Mouse (Mus musculus) intestine, embryonic 16.5 days (tissue): ENCODE results near the gene Ankrd34c. TPM values are rescaled to one million over a fixed set of nuclear protein-coding genes. Genes with fewer than 3 reads are reported as not detected.

Experiments used
- ATAC-seq: fragments of 200-750 bp; cut with Nextera tagmentation; 2 replicates; pipeline ENCODE4 v1.8.0; 2017; ENCODE audit warnings: moderate TSS enrichment, moderate library complexity
- H3K27ac ChIP-seq: fragments of 300-500 bp; sonication (generic); 2 replicates; pipeline ENCODE4 v1.5.1; 2014; ENCODE audit warnings: mild to moderate bottlenecking, low read length
- H3K27me3 ChIP-seq: fragments of 300-500 bp; sonication (generic); replicated peaks from 2 replicates; pipeline ENCODE4 v1.6.1; 2014; ENCODE audit warnings: low read length, control low read depth, mixed read lengths; ENCODE audit not compliant: control insufficient read depth, insufficient read depth
- H3K36me3 ChIP-seq: fragments of 300-500 bp; sonication (generic); 2 replicates; pipeline ENCODE4 v1.6.1; 2014; ENCODE audit warnings: low read length, control low read depth; ENCODE audit not compliant: control insufficient read depth, insufficient read depth
- H3K4me1 ChIP-seq: fragments of 300-500 bp; sonication (generic); 2 replicates; pipeline ENCODE4 v1.6.1; 2014; ENCODE audit warnings: low read length, control low read depth, mixed read lengths; ENCODE audit not compliant: control insufficient read depth, insufficient read depth
- H3K4me2 ChIP-seq: fragments of 300-500 bp; sonication (generic); 2 replicates; pipeline ENCODE4 v1.6.1; 2014; ENCODE audit warnings: low read depth, low read length, control low read depth
- H3K4me3 ChIP-seq: fragments of 300-500 bp; sonication (generic); 2 replicates; pipeline ENCODE4 v1.5.1; 2014; ENCODE audit warnings: mild to moderate bottlenecking, low read length
- H3K9ac ChIP-seq: fragments of 300-500 bp; sonication (generic); 2 replicates; pipeline ENCODE4 v1.6.1; 2014; ENCODE audit warnings: low read depth, low read length
- H3K9me3 ChIP-seq: fragments of 300-500 bp; sonication (generic); 2 replicates; pipeline ENCODE4 v1.6.1; 2016; ENCODE audit warnings: low read length, control low read depth; ENCODE audit not compliant: control insufficient read depth
- WGBS: fragments of 180-500 bp; shearing (Covaris S2); extraction: QIAGEN DNeasy Blood & Tissue Kit; methylation state at CpG from one replicate; pipeline ENCODE4 v1.1.7; 2014; 5-methylcytosine and 5-hydroxymethylcytosine counted together
- polyA plus RNA-seq: library from polyadenylated mRNA; unstranded; fragments of >200 nt; fragmentation: Nextera tagmentation; extraction: Ambion mirVana; gene quantifications from 2 replicates; pipeline ENCODE4 v1.2.1, GENCODE M21; 2015

The Ankrd34c gene
- polyA plus RNA-seq, 1 experiment from 2014 or later = not detected

- Histone ChIP-seq H3K4me2 (no peak overlapping the region), H3K27me3 (no peaks in the 10 kb centered on the region; the same call in 1 of the 2 replicates), H3K27ac (no peak overlapping the region), H3K9ac (no peak overlapping the region), H3K36me3 (no peaks in the 10 kb centered on the region), H3K4me3 (no peak overlapping the region), H3K4me1 (no peaks in the 10 kb centered on the region), H3K9me3 (no peaks in the 10 kb centered on the region)
- WGBS = 13% methylated on average over 6 of the region's 6 CpGs
- ATAC-seq = no peak
Observed at GRCm38 (mm10) chr9:89737888-89738287, 387 bp downstream of the Ankrd34c start.

GRCm38 (mm10) chr9:89736932-89737705, 1.2 kb downstream of the Ankrd34c start:
- Histone ChIP-seq H3K27me3 (no peaks in the 10 kb centered on the region; the same call in 1 of the 2 replicates), H3K4me3 (no peak overlapping the region), H3K4me2 (no peak overlapping the region), H3K9me3 (no peaks in the 10 kb centered on the region), H3K4me1 (no peaks in the 10 kb centered on the region), H3K27ac (no peak overlapping the region), H3K9ac (no peak overlapping the region), H3K36me3 (no peaks in the 10 kb centered on the region)
- 9% methylated on average over 20 of the region's 20 CpGs for WGBS
- ATAC-seq = 0 out of 2 replicates have a peak, but pooled peaks have one; percentile 42

GRCm38 (mm10) chr9:89706906-89707305, 31.4 kb downstream of the Ankrd34c start:
- no peak overlapping the region for H3K27ac ChIP-seq
- H3K36me3 ChIP-seq = no peaks in the 10 kb centered on the region
- H3K4me2 ChIP-seq = no peak overlapping the region
- peaks cover 6% of the 10 kb centered on the region; the same call in 1 of the 2 replicates for H3K4me1 ChIP-seq
- no peak overlapping the region for H3K4me3 ChIP-seq
- no peaks in the 10 kb centered on the region for H3K9me3 ChIP-seq
- no peak for ATAC-seq
- WGBS = 22% methylated on average over 4 of the region's 4 CpGs
- no peaks in the 10 kb centered on the region for H3K27me3 ChIP-seq
- no peak overlapping the region for H3K9ac ChIP-seq

DNA sequence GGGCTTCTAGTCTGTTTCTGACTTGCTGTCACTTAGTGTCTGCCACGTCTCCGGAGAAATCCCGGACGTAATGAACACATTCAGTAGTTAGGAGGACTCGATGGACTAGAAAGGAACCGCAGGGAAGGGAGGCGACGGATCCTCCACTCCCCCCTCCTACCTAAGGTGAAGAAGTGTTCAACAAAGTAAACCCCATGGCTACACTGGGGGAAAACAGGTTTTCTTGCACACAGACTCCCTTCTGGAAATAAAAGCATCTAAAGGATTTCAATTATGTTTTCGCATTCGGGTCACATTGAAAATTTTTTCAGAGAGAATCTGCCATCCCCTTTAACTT, 33.1 kb downstream of the Ankrd34c start:
- peaks cover 6% of the 10 kb centered on the region; the same call in 1 of the 2 replicates for H3K4me1 ChIP-seq
- H3K9me3 ChIP-seq = no peaks in the 10 kb centered on the region
- peak overlapping the region; percentile 84 for H3K9ac ChIP-seq
- ATAC-seq = peak; percentile 67
- H3K4me2 ChIP-seq = peak overlapping the region; percentile 75
- H3K27me3 ChIP-seq = no peaks in the 10 kb centered on the region
- peak overlapping the region; percentile 71 for H3K4me3 ChIP-seq
- H3K36me3 ChIP-seq = no peaks in the 10 kb centered on the region
- peak overlapping the region; percentile 80 for H3K27ac ChIP-seq
- 7% methylated on average over 10 of the region's 10 CpGs for WGBS

DNA sequence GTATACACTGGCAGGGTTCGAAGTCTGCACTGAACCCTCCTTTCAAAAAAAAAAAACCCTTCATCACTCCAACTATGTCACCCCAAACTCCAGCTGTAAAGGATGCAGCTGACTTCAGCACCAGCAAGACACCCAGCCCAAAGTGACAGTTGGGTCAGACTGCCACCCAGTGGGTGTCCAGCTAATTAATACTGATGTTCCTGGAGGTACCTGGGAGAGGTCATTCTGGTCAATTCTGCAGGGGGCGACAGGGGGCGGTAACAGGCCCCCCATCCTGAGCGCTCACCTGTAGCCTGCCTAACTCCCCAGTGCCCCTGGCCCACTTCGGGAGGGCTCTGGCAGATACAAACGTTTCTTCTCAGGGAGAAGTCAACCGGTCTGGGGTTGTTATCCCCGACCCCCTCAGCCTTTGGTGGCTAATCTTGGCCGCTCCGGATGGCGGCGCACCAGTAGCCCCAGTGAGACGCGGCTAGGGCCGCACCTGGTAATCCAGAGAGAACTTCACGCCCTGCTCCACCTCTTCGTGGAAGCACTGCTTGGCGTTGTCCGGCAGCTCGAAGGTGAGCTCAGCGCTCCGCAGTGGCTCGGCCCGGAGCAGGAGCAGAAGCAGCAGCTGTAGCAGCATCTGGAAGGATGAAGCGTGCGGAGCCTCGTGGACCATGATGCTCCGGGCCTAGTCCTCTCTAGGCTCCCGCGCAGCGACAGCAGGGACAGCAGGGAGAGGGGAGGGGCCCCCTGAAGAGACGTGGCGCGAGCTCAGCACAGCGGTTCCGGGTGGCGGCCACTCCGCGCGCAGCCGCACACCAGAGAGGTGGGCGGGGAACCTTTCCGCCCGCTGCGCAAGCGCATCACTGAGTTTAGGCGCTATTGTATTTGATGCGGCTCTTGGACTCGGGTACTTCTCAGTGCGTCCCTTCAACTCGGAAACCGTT, 33.7 kb downstream of the Ankrd34c start, which contains the start of gene Tmed3:
TSS of gene Tmed3 (minus strand) at position 804 of the 932 bp plus-strand sequence.
- no peaks in the 10 kb centered on the region for H3K9me3 ChIP-seq
- H3K27ac ChIP-seq = peak within 1 kb of the TSS; percentile 80
- H3K4me1 ChIP-seq = peaks cover 6% of the 10 kb centered on the region; the same call in 1 of the 2 replicates
- H3K4me2 ChIP-seq = peak within 1 kb of the TSS; percentile 75
- H3K27me3 ChIP-seq = no peaks in the 10 kb centered on the region
- peak within 1 kb of the TSS; percentile 84 for H3K9ac ChIP-seq
- WGBS = 2% methylated on average over 52 of the region's 52 CpGs
- peak; percentile 100 for ATAC-seq
- peak within 1 kb of the TSS; percentile 71 for H3K4me3 ChIP-seq
- 0 out of 2 replicates have a peak, but pooled peaks cover 3% of the 10 kb centered on the region for H3K36me3 ChIP-seq

DNA sequence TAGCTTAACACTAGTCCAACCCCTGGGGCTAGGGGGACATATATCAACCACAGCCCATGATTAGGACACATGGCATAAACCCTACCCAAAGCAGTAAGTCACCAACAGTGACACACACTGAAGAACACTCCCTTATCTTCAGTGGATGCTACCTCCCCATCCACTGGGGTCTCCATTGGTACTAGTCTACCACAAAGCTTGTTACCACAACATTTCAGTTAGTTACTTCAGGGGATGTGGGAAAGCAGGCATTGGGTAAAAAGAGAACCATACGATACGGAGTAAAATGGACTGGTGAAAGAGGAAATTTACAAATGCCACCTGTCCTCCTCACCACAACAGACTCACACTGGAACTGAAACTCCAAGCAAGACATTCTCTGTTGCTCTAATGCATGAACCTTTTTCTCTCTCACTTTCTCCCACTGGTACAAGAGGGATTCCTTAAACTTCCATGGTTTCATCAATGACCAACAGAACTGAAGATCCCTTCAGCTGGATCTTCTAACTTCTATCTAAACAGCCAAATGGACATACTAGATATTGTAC, 37.3 kb downstream of the Ankrd34c start:
- no peak overlapping the region for H3K27ac ChIP-seq
- no peak for ATAC-seq
- H3K4me2 ChIP-seq = no peak overlapping the region
- no peak overlapping the region for H3K9ac ChIP-seq
- peaks cover 6% of the 10 kb centered on the region; the same call in 1 of the 2 replicates for H3K4me1 ChIP-seq
- WGBS = 89% methylated on average over 2 of the region's 2 CpGs
- H3K36me3 ChIP-seq = 0 out of 2 replicates have a peak, but pooled peaks cover 4% of the 10 kb centered on the region
- H3K4me3 ChIP-seq = no peak overlapping the region
- no peaks in the 10 kb centered on the region for H3K27me3 ChIP-seq
- no peaks in the 10 kb centered on the region for H3K9me3 ChIP-seq

- Histone ChIP-seq H3K9ac (no peak overlapping the region), H3K27me3 (no peaks in the 10 kb centered on the region), H3K4me2 (no peak overlapping the region), H3K4me3 (no peak overlapping the region), H3K36me3 (0 out of 2 replicates have a peak, but pooled peaks cover 4% of the 10 kb centered on the region), H3K4me1 (no peaks in the 10 kb centered on the region), H3K9me3 (no peaks in the 10 kb centered on the region), H3K27ac (no peak overlapping the region)
- WGBS = 91% methylated on average over 1 of the region's 1 CpGs
- no peak for ATAC-seq
Observed at GRCm38 (mm10) chr9:89695143-89695542, 43.1 kb downstream of the Ankrd34c start.

DNA sequence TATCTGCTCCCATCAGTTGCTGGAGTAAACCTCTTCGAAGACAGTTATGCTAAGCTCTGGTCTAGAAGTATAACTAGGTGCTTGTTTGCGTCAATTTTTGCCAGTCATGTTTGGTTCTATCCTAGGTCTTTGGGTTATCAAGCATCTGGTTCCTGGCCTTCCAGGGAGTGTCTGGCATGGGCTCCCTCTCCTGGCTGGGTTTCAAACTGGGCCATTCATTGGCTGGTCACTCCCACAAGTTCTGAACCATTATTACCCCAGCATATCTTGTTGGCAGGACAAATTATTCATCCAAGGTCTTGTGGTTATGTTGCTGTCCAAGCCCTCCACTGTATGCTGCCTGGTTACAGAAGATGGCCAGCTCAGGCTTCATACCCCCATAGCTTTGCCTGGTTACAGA, 44.6 kb downstream of the Ankrd34c start:
- H3K4me1 ChIP-seq = no peaks in the 10 kb centered on the region
- no peaks in the 10 kb centered on the region for H3K27me3 ChIP-seq
- WGBS = 89% methylated on average over 2 of the region's 2 CpGs
- H3K36me3 ChIP-seq = no peaks in the 10 kb centered on the region
- H3K27ac ChIP-seq = no peak overlapping the region
- no peak overlapping the region for H3K4me2 ChIP-seq
- no peaks in the 10 kb centered on the region for H3K9me3 ChIP-seq
- H3K9ac ChIP-seq = no peak overlapping the region
- H3K4me3 ChIP-seq = no peak overlapping the region
- no peak for ATAC-seq

- no peaks in the 10 kb centered on the region for H3K9me3 ChIP-seq
- no peaks in the 10 kb centered on the region for H3K27me3 ChIP-seq
- H3K27ac ChIP-seq = no peak overlapping the region
- no peak overlapping the region for H3K4me3 ChIP-seq
- WGBS = 48% methylated on average over 1 of the region's 1 CpGs
- H3K9ac ChIP-seq = no peak overlapping the region
- H3K4me2 ChIP-seq = no peak overlapping the region
- H3K4me1 ChIP-seq = no peaks in the 10 kb centered on the region
- no peak for ATAC-seq
- H3K36me3 ChIP-seq = no peaks in the 10 kb centered on the region
Observed at GRCm38 (mm10) chr9:89689179-89689578, 49.1 kb downstream of the Ankrd34c start.
